In the genomic region with DNA sequence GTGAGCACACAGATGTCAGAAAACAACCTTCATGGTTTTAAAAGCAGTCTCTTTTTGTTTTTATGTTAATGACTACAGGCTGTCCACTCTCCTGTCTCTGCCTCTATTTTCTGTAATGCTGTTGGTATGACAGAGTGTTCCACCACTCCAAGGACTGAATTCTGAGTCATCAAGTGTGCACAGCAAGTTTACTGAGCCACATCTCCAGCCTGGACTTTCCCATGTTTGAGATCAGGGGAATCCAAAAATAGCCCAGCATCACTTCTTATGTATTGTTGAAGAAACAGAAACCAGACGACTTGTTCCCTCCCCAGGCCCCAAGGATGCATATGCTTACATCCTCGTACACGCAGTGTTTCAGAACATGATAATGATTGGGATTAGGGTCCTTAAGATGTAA, we compare ENCODE assay signal across 28 mouse cellular contexts.
A peak's percentile ranks its signal among the peaks of the same experiment; 100 is the strongest.
DNase-seq lines count a peak whose midpoint lies in the region; ATAC-seq and TF ChIP-seq lines count a peak whose summit lies in the region.
"Had no signal": no experiment of that assay in that cellular context is flagged by ENCODE, and none has a peak within 500 bp of the region (broad histone marks: within the 10 kb centered on the region; RNA-seq: fewer than 3 reads in every experiment).

No protein-coding gene starts in this region.

- H3K4me2 ChIP-seq in lung, postnatal 0 days (replicated peaks; ENCODE audit: low read depth, low read length): no peak overlapping the region
- H3K4me2 ChIP-seq: embryonic facial prominence, embryonic 12.5 days; embryonic facial prominence, embryonic 15.5 days; heart, embryonic 12.5 days; heart, embryonic 15.5 days; hindbrain, embryonic 13.5 days; intestine, embryonic 15.5 days had no signal

- H3K4me3 ChIP-seq in lung, postnatal 0 days (ENCODE audit: low read depth, low read length): no peak overlapping the region
- H3K4me3 ChIP-seq: embryonic facial prominence, embryonic 12.5 days; embryonic facial prominence, embryonic 15.5 days; gastrocnemius, adult 2 months; heart, embryonic 12.5 days; heart, embryonic 15.5 days; hindbrain, embryonic 10.5 days; hindbrain, embryonic 13.5 days; intestine, embryonic 15.5 days had no signal

- DNase-seq in adrenal gland, adult (ENCODE audit: inconsistent age in 2 of 2, low spot score in 1 of 2): peak; percentile 40 to 54
- DNase-seq in adrenal gland, postnatal 4 days (ENCODE audit: low spot score in 2 of 2): no peak
- peak; percentile 9 for DNase-seq in lung, postnatal 0 days (ENCODE audit: low spot score)
- DNase-seq in lung, postnatal 25 days (ENCODE audit: low spot score): no peak
- DNase-seq in brain, adult 2 months (ENCODE audit: low read depth, low spot score): peak; percentile 5
- DNase-seq in thymus, postnatal 25 days: no peak
- DNase-seq: adrenal gland, postnatal 25 days; B cell, adult 2 months; cerebellum, adult 11 months; cerebellum, adult 2 months; cerebellum, adult 9-11 months; cerebellum, postnatal 25 days; forebrain, postnatal 0 days; gastrocnemius, adult 2 months; gastrocnemius, postnatal 14 days; heart, adult 18-20 months; heart, postnatal 10 days; heart, postnatal 36 days; kidney, adult 11 months had no signal

- no peak overlapping the region for H3K27ac ChIP-seq in lung, postnatal 0 days (ENCODE audit: low read length)
- H3K27ac ChIP-seq: embryonic facial prominence, embryonic 12.5 days; embryonic facial prominence, embryonic 15.5 days; gastrocnemius, adult 2 months; heart, embryonic 15.5 days; hindbrain, embryonic 10.5 days; hindbrain, embryonic 13.5 days; intestine, embryonic 15.5 days had no signal

- H3K9me3 ChIP-seq in lung, postnatal 0 days (ENCODE audit: low read length): no peaks in the 10 kb centered on the region
- H3K9me3 ChIP-seq: embryonic facial prominence, embryonic 15.5 days; heart, embryonic 12.5 days; heart, embryonic 15.5 days; hindbrain, embryonic 13.5 days; intestine, embryonic 15.5 days had no signal

- no peak for TF ChIP-seq CTCF in lung, postnatal 0 days (IDR thresholded peaks at IDR 0.05)

- no peak overlapping the region for H3K9ac ChIP-seq in lung, postnatal 0 days (replicated peaks; ENCODE audit: low read depth)
- H3K9ac ChIP-seq: embryonic facial prominence, embryonic 12.5 days; embryonic facial prominence, embryonic 15.5 days; forebrain, postnatal 0 days; heart, embryonic 12.5 days; heart, embryonic 15.5 days; hindbrain, embryonic 13.5 days; intestine, embryonic 15.5 days had no signal

- ATAC-seq in lung, postnatal 0 days: no peak
- ATAC-seq: forebrain, embryonic 14.5 days; forebrain, postnatal 0 days; hindbrain, embryonic 16.5 days; intestine, embryonic 15.5 days had no signal

- H3K27me3 ChIP-seq in lung, postnatal 0 days (replicated peaks; ENCODE audit: insufficient read depth, low read length): no peaks in the 10 kb centered on the region
- H3K27me3 ChIP-seq: embryonic facial prominence, embryonic 15.5 days; heart, embryonic 15.5 days had no signal

- H3K36me3 ChIP-seq in lung, postnatal 0 days (ENCODE audit: insufficient read depth, low read length): no peaks in the 10 kb centered on the region
- H3K36me3 ChIP-seq: embryonic facial prominence, embryonic 12.5 days; embryonic facial prominence, embryonic 15.5 days; heart, embryonic 12.5 days; heart, embryonic 15.5 days; hindbrain, embryonic 10.5 days; hindbrain, embryonic 13.5 days; intestine, embryonic 15.5 days had no signal

- TF ChIP-seq EP300 in lung, postnatal 0 days (IDR thresholded peaks at IDR 0.05): no peak

- 70% methylated on average over 3 of the region's 3 CpGs for WGBS in lung, postnatal 0 days

- H3K4me1 ChIP-seq in lung, postnatal 0 days (ENCODE audit: insufficient read depth, low read depth, low read length): no peaks in the 10 kb centered on the region
- H3K4me1 ChIP-seq: heart, embryonic 15.5 days; intestine, embryonic 15.5 days had no signal

Comparison
In these comparisons a context has a peak if more than half of its experiments do, and no peak if none do; other contexts are left out.
1. DNase-seq: peak in adrenal gland, adult (2 of 2), lung, postnatal 0 days (single experiment) and brain, adult 2 months (single experiment); none in adrenal gland, postnatal 4 days (0 of 2), lung, postnatal 25 days (single experiment) and thymus, postnatal 25 days (single experiment).